Mouse (Mus musculus) midbrain, postnatal 0 days (tissue): ENCODE measurements around the gene Srsf10. TPM values are rescaled to one million over a fixed set of nuclear protein-coding genes. Genes with fewer than 3 reads are reported as not detected.

ENCODE experiments used
- ATAC-seq: fragments of 200-750 bp; cut with Nextera tagmentation; 2 replicates; pipeline ENCODE4 v1.8.0; 2017; ENCODE audit warnings: moderate number of reproducible peaks, mild to moderate bottlenecking, moderate TSS enrichment, moderate library complexity; ENCODE audit not compliant: low FRiP score
- DNase-seq: peaks from one replicate; pipeline ENCODE4 v3.0.0-alpha.2; 2015; ENCODE audit warnings: low spot score
- H3K27ac ChIP-seq: fragments of 300-500 bp; sonication (generic); 2 replicates; pipeline ENCODE4 v1.5.1; 2014; ENCODE audit warnings: low read depth, mild to moderate bottlenecking, low read length, mixed read lengths
- H3K27me3 ChIP-seq: fragments of 300-500 bp; sonication (generic); 2 replicates; pipeline ENCODE4 v1.6.1; 2014; ENCODE audit warnings: low read length, control low read depth, mixed read lengths; ENCODE audit not compliant: insufficient read depth
- H3K36me3 ChIP-seq: fragments of 300-500 bp; sonication (generic); 2 replicates; pipeline ENCODE4 v1.6.1; 2014; ENCODE audit warnings: low read length, control low read depth, mixed read lengths; ENCODE audit not compliant: insufficient read depth
- H3K4me1 ChIP-seq: fragments of 300-500 bp; sonication (generic); 2 replicates; pipeline ENCODE4 v1.6.1; 2014; ENCODE audit warnings: mild to moderate bottlenecking, control low read depth, antibody characterized with exemption, low read length, mixed read lengths; ENCODE audit not compliant: insufficient read depth
- H3K4me2 ChIP-seq: fragments of 300-500 bp; sonication (generic); 2 replicates; pipeline ENCODE4 v1.6.1; 2014; ENCODE audit warnings: low read depth, mild to moderate bottlenecking, low read length, mixed read lengths; ENCODE audit not compliant: poor library complexity, severe bottlenecking
- H3K4me3 ChIP-seq: fragments of 300-500 bp; sonication (generic); 2 replicates; pipeline ENCODE4 v1.5.1; 2014; ENCODE audit warnings: low read depth, mild to moderate bottlenecking, low read length, moderate library complexity
- H3K9ac ChIP-seq: fragments of 300-500 bp; sonication (generic); replicated peaks from 2 replicates; pipeline ENCODE4 v1.6.1; 2014; ENCODE audit warnings: mild to moderate bottlenecking, low read length, moderate library complexity, mixed read lengths; ENCODE audit not compliant: poor library complexity, severe bottlenecking
- H3K9me3 ChIP-seq: fragments of 300-500 bp; sonication (generic); 2 replicates; pipeline ENCODE4 v1.6.1; 2016; ENCODE audit warnings: low read length, control low read depth
- CTCF ChIP-seq: IDR thresholded peaks from 2 replicates; pipeline ENCODE4 v1.5.1; 2016; ENCODE audit warnings: antibody characterized with exemption, mild to moderate bottlenecking
- WGBS: fragments of 180-500 bp; shearing (Covaris S2); extraction: QIAGEN DNeasy Blood & Tissue Kit; methylation state at CpG from one replicate; pipeline ENCODE4 v1.1.7; 2014; 5-methylcytosine and 5-hydroxymethylcytosine counted together
- polyA plus RNA-seq: library from polyadenylated mRNA; unstranded; fragments of >200 nt; fragmentation: Nextera tagmentation; extraction: Ambion mirVana; gene quantifications from 2 replicates; pipeline ENCODE4 v1.2.1, GENCODE M21; 2015
- total RNA-seq: library from RNA; depleted of rRNA; stranded (reverse); fragments of >200 nt; gene quantifications from 2 replicates; pipeline ENCODE4 v1.2.3, GENCODE M21; 2014

The Srsf10 gene
- total and polyA plus RNA-seq, 2 experiments from 2014 or later, result 66.6 to 155 TPM

DNA sequence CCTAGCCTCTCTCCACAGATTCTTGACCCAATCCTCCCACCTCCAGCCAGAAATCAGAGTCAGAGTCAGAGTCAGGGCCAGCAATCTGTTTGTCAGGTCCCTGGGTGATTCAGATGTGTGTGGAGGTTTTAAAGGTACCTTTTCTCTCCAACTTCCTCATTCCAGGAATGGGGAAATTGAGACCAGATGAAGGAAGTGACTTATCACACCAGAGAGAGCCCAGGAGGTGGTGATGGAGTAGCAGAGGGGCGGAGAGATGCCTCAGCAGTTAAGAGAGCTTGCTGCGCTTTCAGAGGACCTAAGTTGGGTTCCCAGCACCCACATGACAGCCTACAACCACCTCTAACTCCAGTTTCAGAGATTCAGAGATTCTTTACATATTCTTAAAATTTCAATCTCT is 36.0 kb downstream of the Srsf10 start:
- Histone ChIP-seq H3K9ac (no peak overlapping the region), H3K4me2 (no peak overlapping the region), H3K27ac (no peak overlapping the region), H3K36me3 (no peaks in the 10 kb centered on the region), H3K4me3 (no peak overlapping the region), H3K9me3 (no peaks in the 10 kb centered on the region), H3K4me1 (no peaks in the 10 kb centered on the region), H3K27me3 (no peaks in the 10 kb centered on the region)
- ATAC-seq (no peak), DNase-seq (no peak)
- 89% methylated on average over 2 of the region's 2 CpGs for WGBS
- TF ChIP-seq CTCF, result no peak

GRCm38 (mm10) chr4:135892884-135893283 is 37.3 kb downstream of the Srsf10 start:
- no peak; the same call in 1 of the 2 replicates for TF ChIP-seq CTCF
- no peaks in the 10 kb centered on the region for H3K36me3 ChIP-seq
- no peaks in the 10 kb centered on the region for H3K27me3 ChIP-seq
- no peaks in the 10 kb centered on the region for H3K9me3 ChIP-seq
- ATAC-seq (no peak), DNase-seq (no peak)
- no peak overlapping the region for H3K4me2 ChIP-seq
- 73% methylated on average over 4 of the region's 4 CpGs for WGBS
- H3K27ac ChIP-seq, result no peak overlapping the region
- no peak overlapping the region for H3K9ac ChIP-seq
- H3K4me1 ChIP-seq, result no peaks in the 10 kb centered on the region
- H3K4me3 ChIP-seq, result no peak overlapping the region

GRCm38 (mm10) chr4:135895071-135895571 is 39.6 kb downstream of the Srsf10 start, which contains the start of gene Cnr2:
Cnr2 (plus strand) TSS chr4:135895394.
- H3K36me3 ChIP-seq, result no peaks in the 10 kb centered on the region
- 59% methylated on average over 8 of the region's 8 CpGs for WGBS
- H3K9me3 ChIP-seq, result no peaks in the 10 kb centered on the region
- H3K9ac ChIP-seq, result no peak within 1 kb of the TSS
- H3K4me3 ChIP-seq, result no peak within 1 kb of the TSS
- TF ChIP-seq CTCF, result no peak
- no peaks in the 10 kb centered on the region for H3K4me1 ChIP-seq
- ATAC-seq, result no peak
- H3K27me3 ChIP-seq, result no peaks in the 10 kb centered on the region
- no peak for DNase-seq
- H3K4me2 ChIP-seq, result no peak within 1 kb of the TSS
- H3K27ac ChIP-seq, result no peak within 1 kb of the TSS

DNA sequence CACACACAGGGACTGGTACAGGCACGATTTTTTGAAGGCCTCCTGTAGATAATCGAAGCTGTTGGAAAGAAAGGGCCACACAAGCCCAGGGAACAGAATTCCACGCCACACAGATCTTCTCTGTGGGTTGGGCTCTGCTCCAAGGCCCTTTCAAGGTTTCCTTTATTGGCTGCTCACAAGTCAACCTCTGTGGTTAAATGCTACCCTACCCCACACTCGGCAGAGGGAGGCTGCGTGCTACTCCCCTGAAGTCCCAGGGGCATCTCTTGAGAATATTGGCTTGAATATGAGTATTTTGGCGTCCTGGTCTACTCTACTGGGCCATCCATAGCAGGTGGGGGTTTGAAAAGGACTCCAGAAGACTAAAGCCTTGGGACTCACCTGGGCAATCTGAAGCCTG is 40.6 kb downstream of the Srsf10 start:
- Histone ChIP-seq H3K36me3 (no peaks in the 10 kb centered on the region), H3K9me3 (no peaks in the 10 kb centered on the region), H3K4me3 (no peak overlapping the region), H3K9ac (no peak overlapping the region), H3K27me3 (no peaks in the 10 kb centered on the region), H3K4me2 (no peak overlapping the region), H3K27ac (no peak overlapping the region), H3K4me1 (no peaks in the 10 kb centered on the region)
- no peak for ATAC-seq
- no peak for DNase-seq
- 77% methylated on average over 6 of the region's 6 CpGs for WGBS
- TF ChIP-seq CTCF, result no peak

DNA sequence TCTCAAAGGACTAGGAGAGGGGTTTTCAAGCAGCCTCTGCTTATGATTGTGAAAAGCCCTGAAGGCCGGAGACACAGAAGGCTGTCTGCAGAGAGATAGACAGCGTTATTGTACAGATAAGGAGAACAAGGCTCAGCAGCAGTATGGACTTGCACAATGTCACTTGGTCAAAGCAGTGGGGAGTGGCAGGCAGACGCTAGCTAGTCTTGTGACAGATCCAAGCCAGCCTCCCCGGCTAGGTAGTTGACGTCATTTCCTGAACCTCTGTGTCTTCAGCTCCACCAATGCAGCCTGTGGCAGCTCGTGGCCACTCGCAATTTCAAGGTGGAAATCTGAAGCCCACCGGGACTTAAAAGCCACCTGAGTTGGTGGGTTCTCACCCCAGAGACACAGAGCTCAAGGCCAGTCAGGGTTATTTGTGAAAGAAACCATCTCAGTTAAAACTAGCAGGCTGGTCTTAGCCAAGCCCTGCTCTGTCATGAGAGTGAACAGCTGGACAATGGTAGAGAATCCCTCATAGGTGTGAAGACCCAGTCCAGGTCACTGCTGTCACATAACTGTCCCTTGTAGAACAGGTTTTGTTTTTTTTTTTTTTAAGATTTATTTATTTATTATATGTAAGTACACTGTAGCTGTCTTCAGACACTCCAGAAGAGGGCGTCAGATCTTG is 43.0 kb downstream of the Srsf10 start:
- Histone ChIP-seq H3K4me1 (no peaks in the 10 kb centered on the region), H3K27ac (no peak overlapping the region), H3K9ac (no peak overlapping the region), H3K36me3 (no peaks in the 10 kb centered on the region), H3K27me3 (no peaks in the 10 kb centered on the region), H3K4me2 (no peak overlapping the region), H3K4me3 (no peak overlapping the region), H3K9me3 (no peaks in the 10 kb centered on the region)
- no peak for TF ChIP-seq CTCF
- ATAC-seq (no peak), DNase-seq (no peak)
- WGBS, result 73% methylated on average over 9 of the region's 9 CpGs

DNA sequence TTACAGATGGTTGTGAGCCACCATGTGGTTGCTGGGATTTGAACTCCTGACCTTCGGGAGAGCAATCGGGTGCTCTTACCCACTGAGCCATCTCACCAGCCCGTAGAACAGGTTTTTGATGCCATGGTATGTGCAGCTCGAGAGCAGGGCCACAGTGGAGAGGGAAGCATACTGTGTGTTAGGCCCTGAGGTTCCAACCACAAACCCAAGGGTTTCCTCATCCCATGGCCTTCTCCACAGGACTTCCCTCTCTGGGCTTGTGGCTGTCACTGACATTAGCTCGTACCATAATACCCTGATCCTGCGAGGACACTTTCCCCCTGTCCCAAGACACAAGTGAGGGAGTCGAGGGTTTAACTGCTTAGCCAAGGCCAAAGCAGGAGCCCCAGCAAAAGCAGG is 43.5 kb downstream of the Srsf10 start:
- Histone ChIP-seq H3K27ac (no peak overlapping the region), H3K4me2 (no peak overlapping the region), H3K4me1 (no peaks in the 10 kb centered on the region), H3K4me3 (no peak overlapping the region), H3K36me3 (no peaks in the 10 kb centered on the region), H3K9me3 (no peaks in the 10 kb centered on the region), H3K9ac (no peak overlapping the region), H3K27me3 (no peaks in the 10 kb centered on the region)
- no peak for TF ChIP-seq CTCF
- ATAC-seq (no peak), DNase-seq (no peak)
- 86% methylated on average over 7 of the region's 7 CpGs for WGBS
